Mouse (Mus musculus): Measurements from ENCODE around the gene Tmc8.
"Not testable (repeated sequence)": the region's sequence is repeated elsewhere in the genome, so short reads cannot be mapped to it uniquely, and the experiment has no call there.

The Tmc8 gene

DNA sequence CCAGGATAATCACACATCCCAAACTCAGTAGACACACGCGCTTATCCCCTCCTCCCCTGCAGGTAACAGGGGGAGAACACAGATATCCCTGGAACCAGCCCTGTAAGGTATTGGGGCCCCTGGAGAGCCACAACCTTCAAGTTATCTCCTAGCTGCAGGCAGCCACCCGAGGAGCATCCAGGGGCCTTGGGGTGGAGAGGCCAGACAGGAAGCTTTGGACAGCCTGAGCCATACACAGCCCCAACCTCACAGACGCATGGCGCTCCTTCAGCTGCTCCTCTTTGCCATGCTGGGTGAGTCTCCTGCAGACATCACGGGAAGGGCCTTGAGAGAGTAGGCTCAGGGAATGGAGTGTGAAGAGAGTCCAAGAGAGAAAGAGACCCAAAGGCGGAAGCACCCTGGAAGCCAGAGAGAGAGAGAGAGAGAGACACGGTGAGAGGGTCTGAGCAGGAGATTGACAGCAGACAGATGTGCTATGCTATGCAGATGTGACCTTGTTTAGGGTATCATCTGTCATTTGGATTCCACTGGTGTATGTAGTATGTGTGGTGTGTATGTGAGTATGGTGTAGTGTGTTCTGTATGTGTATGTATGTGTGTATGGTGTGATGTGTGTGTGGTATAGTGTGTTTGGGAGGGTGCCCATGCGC is 15.8 kb downstream of the Tmc8 start, which contains the start of gene 6030468B19Rik:
TSS of gene 6030468B19Rik (plus strand) at position 150 of the 649 bp plus-strand sequence.
- DNase-seq (ENCODE audit: low spot score) = no peak

DNA sequence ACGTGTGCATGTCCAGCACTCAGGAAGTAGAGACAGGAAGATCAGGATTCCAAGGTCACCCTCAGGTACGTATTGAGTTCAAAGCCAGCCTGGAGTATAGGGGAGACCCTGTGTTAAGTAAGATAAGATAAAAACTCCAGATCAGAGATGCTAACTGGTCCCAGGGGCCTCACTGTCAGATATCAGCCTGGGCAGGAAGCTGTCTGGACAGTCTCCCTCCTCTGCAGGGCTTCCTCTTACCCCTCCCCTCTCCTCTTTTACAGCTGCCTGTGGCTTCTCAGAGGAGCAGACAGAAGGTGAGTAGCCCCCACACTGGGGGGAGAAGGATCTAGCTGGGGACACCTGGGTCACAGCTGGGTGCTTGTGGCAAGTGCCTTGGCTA is 16.3 kb downstream of the Tmc8 start:
- DNase-seq (ENCODE audit: low spot score) = no peak

DNA sequence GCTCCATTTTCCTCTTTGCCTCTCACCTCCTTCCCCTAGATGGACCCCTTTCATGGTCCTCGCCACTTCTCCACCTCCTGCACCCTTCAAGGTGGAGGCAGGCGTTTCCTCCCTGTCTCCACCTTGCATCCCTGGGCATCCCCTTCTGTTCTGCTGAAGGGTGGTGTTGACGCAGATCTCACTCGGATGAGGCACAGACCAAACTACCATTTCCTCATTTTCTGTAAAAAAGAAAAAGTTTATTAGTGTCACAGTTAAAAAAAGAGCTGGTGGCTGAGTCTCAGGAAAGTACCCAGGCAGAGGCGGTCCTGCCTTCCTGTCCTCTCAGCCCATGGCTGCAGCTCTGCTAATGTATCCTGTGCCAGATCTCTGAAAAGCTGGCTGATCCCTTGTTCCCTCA is 17.3 kb downstream of the Tmc8 start:
- DNase-seq (ENCODE audit: low spot score) = no peak

DNA sequence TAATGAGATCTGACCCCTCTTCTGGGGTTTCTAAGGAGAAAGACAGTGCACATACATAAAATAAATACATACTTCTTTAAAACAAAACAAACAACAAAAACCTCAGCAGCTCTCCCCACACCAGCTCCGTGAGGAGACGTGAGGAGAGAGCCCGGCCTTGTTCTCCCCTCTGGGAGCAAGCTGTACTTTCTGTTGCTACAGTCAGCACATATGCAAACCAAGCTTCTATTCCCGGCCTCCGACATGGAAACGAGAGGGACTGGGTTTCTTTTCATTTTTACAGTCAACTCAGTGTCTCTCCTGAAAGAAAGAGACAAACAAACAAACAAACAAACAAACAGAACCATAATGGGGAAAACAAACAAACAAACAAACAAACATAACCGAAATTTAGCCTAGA is 18.2 kb downstream of the Tmc8 start:
- no peak for DNase-seq (ENCODE audit: low spot score)

DNA sequence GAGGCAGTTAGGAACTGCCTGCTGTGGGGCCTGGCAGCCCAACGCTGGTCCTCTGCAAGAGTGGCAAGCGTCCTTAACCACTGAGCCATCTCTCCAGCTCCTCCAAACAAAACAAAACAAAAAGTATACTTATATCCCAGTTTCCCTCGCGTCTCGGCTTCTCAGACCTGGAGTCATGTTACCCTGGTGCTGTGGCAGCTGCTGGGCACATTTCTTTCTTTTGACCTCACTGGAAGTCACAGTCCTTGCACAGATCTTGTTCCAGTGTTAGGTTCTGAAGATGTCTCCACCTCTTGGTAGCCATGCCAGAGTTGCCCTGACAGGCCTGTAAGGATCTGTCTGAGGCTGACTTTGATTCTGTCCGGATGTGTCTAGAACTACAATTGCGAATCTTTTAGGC is 19.8 kb downstream of the Tmc8 start:
- no peak for DNase-seq (ENCODE audit: low spot score)

DNA sequence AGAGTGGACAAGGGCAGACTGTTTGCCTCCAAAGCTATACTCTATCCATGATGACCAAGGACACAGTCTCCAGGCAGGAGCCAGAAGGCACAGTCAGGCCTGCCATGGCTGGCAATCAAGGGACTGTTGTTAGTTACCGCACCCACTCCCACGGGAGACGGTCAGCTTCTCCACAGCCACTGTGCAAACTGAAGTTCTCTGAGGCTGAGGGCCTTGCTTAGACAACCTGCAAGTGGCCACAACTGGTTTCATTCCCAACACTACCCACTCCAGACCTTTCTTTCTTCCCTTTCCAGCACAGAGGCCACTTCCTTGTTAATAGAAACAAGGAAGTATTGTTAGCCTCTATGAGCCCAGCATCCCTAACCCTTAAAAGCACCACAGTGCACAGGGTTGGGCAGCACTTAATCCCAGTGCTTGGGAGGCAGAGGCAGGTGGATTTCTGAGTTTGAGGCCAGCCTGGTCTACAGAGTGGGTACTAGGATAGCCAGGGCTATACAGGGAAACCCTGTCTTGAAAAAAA is 21.4 kb downstream of the Tmc8 start:
- no peak for DNase-seq (ENCODE audit: low spot score)

DNA sequence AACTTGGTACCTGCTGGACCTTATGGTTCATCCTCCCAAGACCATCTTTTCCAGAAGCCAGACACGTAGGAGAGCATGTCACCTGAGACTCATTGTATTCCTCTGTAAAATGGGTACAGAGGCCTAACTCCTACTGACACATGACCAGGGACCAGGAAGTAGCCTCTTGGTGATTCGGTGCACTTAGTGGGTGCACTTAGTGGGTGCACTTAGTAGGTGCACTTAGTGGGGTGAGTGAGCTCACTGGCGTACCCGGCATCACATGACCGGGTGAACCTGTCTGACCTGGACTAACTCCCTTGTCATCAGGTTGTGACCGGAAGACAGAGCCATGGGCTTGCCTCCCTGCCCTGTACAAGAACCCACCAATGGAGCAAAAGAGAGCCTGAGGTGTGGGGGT is 24.9 kb downstream of the Tmc8 start:
- DNase-seq (ENCODE audit: low spot score) = no peak

DNA sequence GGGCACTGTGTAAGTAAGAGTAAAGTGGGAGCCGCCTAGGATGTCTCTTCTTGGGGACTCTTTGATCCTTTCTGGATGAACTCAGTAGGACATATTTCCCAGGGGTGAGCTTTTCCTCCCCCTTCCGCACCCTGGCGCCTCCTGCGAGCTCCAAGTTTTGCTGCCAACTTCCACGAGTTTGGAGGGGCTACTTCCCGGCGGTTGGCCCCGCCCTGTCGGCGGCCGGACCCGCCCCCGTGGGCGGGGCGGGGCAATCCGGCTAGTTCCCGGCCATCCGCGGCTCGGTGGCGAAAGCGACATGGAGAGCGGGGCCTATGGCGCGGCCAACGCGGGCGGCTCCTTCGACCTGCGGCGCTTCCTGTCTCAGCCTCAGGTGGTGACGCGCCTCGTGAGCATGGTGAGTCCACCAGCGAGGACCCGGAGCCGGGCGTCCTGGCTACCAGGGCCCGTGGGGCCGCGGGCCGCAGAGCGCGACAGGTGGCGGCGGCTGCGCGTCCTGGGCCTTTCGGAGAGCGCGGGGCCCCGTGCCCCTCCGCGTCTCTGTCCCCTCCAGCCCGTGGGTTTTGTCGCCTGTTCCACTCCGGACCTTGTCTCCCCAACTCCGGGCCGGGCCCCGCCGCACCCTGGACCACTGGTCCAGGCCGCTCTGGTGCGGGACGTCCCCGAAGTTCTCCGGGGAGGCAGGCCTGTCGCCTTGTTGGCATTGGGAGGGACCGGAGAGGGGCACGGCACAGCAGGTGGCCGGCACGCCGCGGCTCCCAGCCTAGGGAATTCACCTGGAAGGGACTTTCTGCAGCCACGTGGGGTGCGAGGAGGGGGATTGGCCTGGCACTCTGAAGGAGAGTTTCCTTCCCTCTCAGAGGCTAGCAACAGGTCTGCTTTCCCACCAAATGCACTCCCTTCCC is 27.8 kb downstream of the Tmc8 start, which contains the start of the genes Gm20708 and Syngr2:
TSS of gene Gm20708 (plus strand) at position 262 of the 905 bp plus-strand sequence.
TSS of gene Syngr2 (plus strand) at position 262 of the 905 bp plus-strand sequence.
- no peak for DNase-seq (ENCODE audit: low spot score)

DNA sequence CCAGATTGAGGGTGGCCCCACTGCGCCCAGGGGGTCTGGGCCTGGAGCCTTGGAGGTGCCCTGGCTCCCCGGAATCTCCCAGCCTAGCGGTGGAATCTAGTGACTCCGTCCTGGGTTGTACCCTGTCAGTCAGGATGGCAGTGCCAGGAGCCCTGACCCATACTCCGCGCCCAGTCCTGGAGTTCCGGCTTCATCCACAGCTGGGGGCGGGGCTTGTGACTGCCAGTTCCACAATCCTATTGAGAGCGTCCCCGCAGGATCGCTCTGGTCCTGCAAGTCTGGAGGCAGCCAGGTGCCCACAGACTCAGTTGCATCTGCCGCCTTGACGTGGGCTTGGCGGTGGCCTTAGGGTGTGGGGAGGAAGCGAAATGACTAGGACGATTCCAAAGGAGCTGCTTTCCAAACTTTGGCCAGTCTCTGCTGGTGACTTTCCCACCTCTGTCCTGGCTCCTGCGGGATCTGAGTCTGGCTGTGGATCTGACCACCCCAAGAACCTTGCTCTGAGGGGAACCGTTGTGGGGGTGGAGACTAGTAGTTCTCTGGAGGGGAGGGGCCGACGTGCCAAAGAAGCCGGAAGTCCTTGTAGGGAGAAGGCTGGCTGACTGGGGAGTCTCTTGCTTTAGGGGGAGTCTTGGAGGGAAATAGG is 28.6 kb downstream of the Tmc8 start:
- no peak for DNase-seq (ENCODE audit: low spot score)

DNA sequence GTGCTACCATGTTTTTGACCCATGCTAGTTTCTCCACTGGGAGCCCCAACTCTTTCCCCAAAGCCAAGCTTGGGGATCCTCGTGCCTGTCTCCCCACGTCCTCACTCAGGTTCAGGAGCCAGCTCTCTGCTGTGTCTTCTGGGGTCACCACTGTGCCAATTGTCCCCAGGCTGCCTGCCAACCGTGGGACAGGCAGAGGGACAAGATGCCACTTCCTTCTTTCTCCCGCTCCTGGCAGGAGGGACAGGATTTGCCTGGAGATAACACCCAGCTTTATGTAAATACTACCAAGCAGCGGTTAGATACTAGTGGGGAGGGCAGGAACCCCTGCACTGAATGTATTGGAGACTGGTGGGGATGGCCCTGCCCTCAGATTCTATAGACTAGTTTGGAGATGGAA is 32.0 kb downstream of the Tmc8 start:
- DNase-seq (ENCODE audit: low spot score) = no peak

DNA sequence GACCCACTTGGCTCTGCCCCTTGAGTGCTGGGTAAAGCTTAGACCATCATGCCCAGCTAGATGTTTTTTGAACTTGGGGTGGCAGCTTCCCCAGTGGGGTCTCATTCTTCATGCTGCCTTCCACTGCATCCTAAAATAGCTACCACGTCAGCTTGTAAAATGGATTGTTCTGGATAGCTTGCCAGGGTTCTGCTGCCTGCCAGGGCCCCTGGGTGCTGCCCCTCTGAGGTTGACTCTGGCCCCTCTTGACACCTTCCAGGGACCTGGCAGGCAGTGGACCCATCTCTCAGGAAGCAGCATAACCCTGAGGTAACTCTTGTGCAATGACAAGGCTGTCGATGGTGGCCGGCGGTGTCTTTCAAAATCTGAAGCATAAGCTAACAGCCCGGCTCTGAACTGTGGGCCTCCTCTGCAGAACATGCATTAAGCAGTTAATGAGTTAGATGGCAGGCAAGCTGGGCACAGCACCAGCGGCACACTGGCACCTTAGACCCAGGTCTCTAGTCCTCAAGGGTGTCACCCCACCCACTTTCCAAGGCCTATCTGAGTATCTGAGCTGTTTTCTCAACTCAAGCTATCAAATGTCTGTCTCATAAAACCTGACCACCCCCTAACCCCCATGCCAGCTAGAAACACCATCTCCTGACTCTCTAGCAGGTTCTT is 33.0 kb downstream of the Tmc8 start:
- DNase-seq (ENCODE audit: low spot score) = no peak

DNA sequence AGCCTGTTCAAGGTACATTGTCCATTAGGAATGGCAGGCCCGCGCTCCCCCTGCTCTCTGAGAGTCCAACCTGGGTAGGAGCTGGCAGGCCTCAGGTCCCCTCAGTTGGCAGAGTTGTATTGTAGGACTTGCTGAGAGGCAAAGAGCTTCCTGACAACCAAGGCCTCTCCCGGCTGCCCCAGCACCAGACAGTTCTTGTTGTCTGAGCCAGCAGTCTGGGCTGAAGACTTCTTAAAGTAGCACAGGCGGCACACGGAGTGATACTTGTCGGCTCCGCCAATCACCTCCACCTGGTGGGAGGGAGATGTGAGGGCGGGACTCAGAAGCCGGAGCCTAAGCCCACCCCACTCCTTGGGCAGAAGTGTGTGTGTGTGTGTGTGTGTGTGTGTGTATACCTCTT is 34.0 kb downstream of the Tmc8 start:
- not testable (repeated sequence) for DNase-seq (ENCODE audit: low spot score)

DNA sequence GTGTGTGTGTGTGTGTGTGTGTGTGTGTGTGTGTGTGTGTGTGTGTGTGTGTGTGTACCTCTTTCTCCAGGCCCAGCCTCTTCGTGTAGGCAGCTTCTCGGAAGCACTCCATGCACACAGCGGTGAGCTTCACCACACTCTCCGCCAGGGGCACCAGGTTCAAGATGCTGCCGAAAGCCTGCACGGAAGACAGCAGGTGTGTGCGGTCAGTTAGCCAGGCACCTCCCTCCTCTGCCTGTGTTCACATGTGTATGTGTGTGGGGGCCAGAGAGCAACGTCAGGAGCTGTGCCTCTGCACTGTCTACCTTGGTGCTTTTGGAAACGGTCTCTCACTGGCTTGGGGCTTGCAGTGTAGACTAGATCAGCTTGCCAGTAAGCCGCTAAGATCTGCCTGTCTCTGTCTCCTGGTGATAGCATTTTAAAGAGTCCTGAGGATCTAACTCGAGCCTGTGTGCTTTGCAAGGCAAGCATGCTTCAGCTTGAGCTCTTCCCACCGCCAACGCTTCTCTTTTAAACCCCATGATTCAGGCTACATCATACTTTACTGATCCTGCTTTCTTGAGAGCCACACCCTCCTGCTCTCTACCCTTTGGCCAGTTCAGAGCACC is 34.6 kb downstream of the Tmc8 start:
- DNase-seq (ENCODE audit: low spot score) = no peak

DNA sequence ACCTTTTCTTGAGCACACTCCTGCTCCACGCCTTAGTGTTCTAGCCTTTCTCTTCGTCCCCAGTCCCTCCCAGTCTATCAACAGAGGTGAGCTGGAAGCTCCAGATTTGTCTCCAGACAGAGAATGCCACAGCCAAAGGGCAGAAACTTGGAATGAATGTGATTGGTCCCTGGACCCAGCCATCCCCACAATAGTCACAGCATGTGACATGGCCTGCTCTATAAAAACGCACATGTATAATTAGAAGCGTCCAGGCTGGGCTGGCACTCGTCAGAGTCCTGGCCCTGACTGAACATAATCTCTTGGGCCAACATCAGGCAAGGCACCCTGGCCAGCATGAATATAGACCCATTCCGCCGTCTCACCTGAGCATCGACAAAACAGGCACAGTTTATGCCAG is 37.2 kb downstream of the Tmc8 start:
- DNase-seq (ENCODE audit: low spot score) = no peak

DNA sequence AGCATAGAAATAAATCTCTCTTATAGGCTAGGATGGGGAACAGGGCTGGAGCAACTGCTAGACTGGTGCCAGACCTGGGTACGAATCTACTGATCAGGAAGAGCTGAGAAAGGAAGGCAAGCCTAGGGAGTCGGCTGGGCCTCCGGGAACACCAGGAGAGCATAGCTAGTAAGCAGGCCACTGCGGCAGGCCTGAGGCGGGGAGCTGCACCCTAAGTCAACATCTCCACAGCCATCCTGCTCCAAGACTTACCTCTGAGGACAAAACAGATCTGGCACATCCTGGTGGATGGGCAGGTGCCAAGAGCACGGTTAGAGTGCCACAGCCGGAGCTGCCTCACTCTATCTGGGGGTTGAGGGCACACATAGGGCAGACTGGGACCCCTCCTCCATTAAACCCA is 38.3 kb downstream of the Tmc8 start:
- DNase-seq (ENCODE audit: low spot score) = no peak

DNA sequence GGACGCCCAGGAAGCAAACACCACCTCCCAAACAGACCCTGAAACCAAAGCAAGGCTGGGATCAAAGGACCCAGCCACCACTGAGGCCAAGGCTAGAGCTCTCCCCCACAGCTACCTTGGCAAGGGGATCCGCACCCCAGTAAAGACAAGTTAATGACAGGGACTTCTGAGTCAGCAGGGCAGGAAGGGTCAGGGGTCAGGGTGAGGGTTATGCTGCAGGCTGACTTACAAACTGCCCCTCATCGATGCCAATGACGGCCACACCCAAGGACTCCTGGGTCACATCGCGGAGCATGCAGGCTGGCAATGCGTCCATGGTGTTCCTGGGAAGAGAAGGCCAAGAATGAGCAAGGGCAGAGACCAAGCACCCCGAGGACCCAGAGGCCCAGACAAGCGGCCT is 40.0 kb downstream of the Tmc8 start:
- no peak for DNase-seq (ENCODE audit: low spot score)

DNA sequence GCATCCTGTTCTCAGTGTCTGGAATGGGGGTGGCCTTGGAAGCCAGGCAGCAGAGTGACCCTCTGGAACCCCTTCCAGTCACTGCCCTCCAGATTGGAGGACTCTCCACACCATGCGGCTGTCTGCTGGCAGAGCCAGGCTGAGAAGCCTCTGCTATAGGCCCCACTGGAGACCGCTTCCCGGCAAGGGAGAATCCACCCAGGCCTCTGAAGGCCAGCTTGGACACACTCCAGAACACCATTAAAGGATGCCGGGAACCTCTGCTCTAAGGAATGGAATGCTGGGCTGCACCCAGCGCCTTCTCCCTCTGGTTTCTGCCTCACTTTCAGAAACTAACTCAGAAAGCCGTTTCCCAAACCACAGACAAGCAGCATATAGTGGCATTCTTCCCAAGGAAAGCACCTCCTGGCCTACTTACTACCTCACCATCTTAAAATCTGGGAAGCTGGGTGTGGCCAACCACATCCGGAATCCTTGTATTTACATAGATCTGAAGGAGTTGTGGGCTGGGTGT is 40.9 kb downstream of the Tmc8 start:
- DNase-seq (ENCODE audit: low spot score) = no peak

DNA sequence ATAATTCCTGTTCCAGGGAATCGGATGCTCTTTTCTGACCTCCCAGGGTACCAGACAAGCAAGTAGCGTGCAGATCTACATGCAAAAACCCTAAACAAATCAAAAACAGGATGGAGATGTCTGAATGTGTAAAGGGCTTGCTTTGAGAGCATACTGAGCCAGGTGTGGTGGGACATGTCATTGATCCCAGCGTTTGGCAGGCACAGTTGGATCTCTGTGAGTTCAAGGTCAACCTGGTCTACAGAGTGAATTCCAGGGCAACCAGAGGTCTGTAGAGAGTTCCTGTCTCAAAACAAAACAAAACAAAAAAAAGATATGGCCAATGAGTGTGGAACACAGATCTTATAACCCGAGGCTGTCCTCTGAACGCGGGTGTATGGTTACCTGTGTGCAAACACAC is 41.5 kb downstream of the Tmc8 start:
- DNase-seq (ENCODE audit: low spot score) = no peak

DNA sequence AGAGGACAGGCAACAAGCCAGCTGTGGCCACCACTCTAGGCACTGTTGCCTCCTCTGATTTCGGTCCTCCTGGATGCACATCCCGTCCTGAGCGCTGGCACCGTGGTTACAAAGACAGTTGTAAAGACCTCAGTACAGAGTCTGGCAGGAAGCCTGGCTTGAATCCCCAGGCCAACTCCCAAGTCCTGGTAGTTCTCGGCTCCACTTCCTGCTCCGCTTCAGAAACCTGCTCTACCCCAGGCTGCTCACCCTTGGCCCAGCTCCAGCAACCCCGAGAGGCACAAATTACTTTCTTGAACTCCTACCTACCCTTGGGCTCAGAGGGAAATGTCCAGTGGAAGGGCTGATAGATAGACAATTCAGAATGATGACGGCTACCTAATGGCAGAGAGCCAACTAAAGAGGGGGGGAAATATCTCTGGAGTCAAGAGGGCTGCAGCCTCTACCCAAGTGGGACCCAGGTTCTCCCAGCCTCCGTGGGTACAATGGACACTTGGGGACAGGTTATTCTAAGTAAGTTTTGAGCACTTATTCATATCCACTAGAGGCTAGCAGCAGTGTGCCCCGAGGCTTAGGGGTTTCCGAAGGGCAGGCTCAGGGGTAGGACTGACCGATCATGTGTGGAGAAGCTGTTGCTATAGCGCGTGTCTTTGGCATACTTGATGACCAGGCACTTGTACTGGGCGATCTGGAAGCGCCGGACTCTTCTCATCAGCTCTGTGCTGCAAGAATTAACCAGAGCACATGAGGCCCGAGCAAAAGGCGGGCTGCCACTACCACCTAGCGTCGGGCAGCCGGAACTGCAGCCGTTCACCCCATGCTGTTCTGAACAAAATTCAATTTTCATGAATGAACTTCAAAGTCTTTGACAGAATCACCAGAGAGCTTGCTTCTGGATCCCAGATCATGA is 42.4 kb downstream of the Tmc8 start:
- peak; percentile 63 for DNase-seq (ENCODE audit: low spot score)

DNA sequence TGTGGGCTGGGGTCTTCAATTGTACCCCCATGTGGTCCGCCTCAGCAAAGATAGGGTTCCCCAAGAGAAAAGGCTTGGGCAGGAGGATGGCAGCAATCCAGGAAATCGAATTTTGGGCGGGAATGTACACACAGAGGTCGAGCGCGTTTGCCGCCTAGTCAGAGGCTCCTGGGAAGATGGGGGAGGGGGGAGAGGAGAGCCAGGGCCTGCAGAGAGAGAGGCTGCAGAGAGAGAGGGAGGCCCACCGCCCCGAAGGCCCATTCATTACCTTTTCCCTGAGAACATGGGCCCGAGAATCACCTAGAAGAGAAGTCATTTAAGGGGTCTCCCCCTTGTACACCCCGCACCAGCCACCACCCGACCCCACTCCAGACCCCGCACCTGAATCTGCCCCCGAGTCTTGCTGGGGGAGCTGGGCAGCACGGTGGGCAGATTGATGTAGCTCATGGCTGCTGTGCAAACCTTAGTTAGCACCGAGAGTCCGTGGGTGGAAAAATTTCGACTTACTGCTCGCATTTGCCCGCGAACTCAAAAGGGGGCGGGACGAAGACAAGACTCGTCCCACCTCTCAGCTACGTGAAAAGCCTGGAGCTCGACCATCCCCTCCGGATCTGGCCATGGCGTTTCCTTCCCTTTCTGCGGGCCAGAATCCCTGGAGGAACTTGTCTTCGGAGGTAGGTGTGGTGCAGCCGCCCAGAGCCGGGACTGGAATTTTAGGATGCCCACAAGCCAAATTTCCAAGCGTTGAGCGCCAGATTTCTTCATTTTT is 43.6 kb downstream of the Tmc8 start, which contains the start of the genes Afmid and Tk1:
TSS of gene Afmid (plus strand) at position 592 of the 769 bp plus-strand sequence.
TSS of gene Tk1 (minus strand) at position 760 of the 769 bp plus-strand sequence.
- DNase-seq (ENCODE audit: low spot score) = no peak

All from layer of hippocampus, adult 9-10 months (tissue).